Mouse (Mus musculus) midbrain, postnatal 0 days (tissue): ENCODE data around the gene Alkbh7. TPM values are rescaled to one million over a fixed set of nuclear protein-coding genes. Genes with fewer than 3 reads are reported as not detected.

ENCODE experiments used
- ATAC-seq: fragments of 200-750 bp; cut with Nextera tagmentation; 2 replicates; pipeline ENCODE4 v1.8.0; 2017; ENCODE audit warnings: moderate number of reproducible peaks, mild to moderate bottlenecking, moderate TSS enrichment, moderate library complexity; ENCODE audit not compliant: low FRiP score
- DNase-seq: peaks from one replicate; pipeline ENCODE4 v3.0.0-alpha.2; 2015; ENCODE audit warnings: low spot score
- H3K27ac ChIP-seq: fragments of 300-500 bp; sonication (generic); 2 replicates; pipeline ENCODE4 v1.5.1; 2014; ENCODE audit warnings: low read depth, mild to moderate bottlenecking, low read length, mixed read lengths
- H3K27me3 ChIP-seq: fragments of 300-500 bp; sonication (generic); 2 replicates; pipeline ENCODE4 v1.6.1; 2014; ENCODE audit warnings: low read length, control low read depth, mixed read lengths; ENCODE audit not compliant: insufficient read depth
- H3K36me3 ChIP-seq: fragments of 300-500 bp; sonication (generic); 2 replicates; pipeline ENCODE4 v1.6.1; 2014; ENCODE audit warnings: low read length, control low read depth, mixed read lengths; ENCODE audit not compliant: insufficient read depth
- H3K4me1 ChIP-seq: fragments of 300-500 bp; sonication (generic); 2 replicates; pipeline ENCODE4 v1.6.1; 2014; ENCODE audit warnings: mild to moderate bottlenecking, control low read depth, antibody characterized with exemption, low read length, mixed read lengths; ENCODE audit not compliant: insufficient read depth
- H3K4me2 ChIP-seq: fragments of 300-500 bp; sonication (generic); 2 replicates; pipeline ENCODE4 v1.6.1; 2014; ENCODE audit warnings: low read depth, mild to moderate bottlenecking, low read length, mixed read lengths; ENCODE audit not compliant: poor library complexity, severe bottlenecking
- H3K4me3 ChIP-seq: fragments of 300-500 bp; sonication (generic); 2 replicates; pipeline ENCODE4 v1.5.1; 2014; ENCODE audit warnings: low read depth, mild to moderate bottlenecking, low read length, moderate library complexity
- H3K9ac ChIP-seq: fragments of 300-500 bp; sonication (generic); replicated peaks from 2 replicates; pipeline ENCODE4 v1.6.1; 2014; ENCODE audit warnings: mild to moderate bottlenecking, low read length, moderate library complexity, mixed read lengths; ENCODE audit not compliant: poor library complexity, severe bottlenecking
- H3K9me3 ChIP-seq: fragments of 300-500 bp; sonication (generic); 2 replicates; pipeline ENCODE4 v1.6.1; 2016; ENCODE audit warnings: low read length, control low read depth
- CTCF ChIP-seq: IDR thresholded peaks from 2 replicates; pipeline ENCODE4 v1.5.1; 2016; ENCODE audit warnings: antibody characterized with exemption, mild to moderate bottlenecking
- WGBS: fragments of 180-500 bp; shearing (Covaris S2); extraction: QIAGEN DNeasy Blood & Tissue Kit; methylation state at CpG from one replicate; pipeline ENCODE4 v1.1.7; 2014; 5-methylcytosine and 5-hydroxymethylcytosine counted together
- polyA plus RNA-seq: library from polyadenylated mRNA; unstranded; fragments of >200 nt; fragmentation: Nextera tagmentation; extraction: Ambion mirVana; gene quantifications from 2 replicates; pipeline ENCODE4 v1.2.1, GENCODE M21; 2015
- total RNA-seq: library from RNA; depleted of rRNA; stranded (reverse); fragments of >200 nt; gene quantifications from 2 replicates; pipeline ENCODE4 v1.2.3, GENCODE M21; 2014

Alkbh7 gene
- total and polyA plus RNA-seq, 2 experiments from 2014 or later, result 64.8 to 75.5 TPM

- H3K27ac ChIP-seq, result peak overlapping the region; percentile 98
- 67% methylated on average over 13 of the region's 13 CpGs for WGBS
- H3K9me3 ChIP-seq, result no peaks in the 10 kb centered on the region
- H3K9ac ChIP-seq, result peak overlapping the region; percentile 82; the same call in 1 of the 2 replicates
- H3K36me3 ChIP-seq, result peaks cover 12% of the 10 kb centered on the region
- no peak for TF ChIP-seq CTCF
- peak overlapping the region; percentile 91 for H3K4me2 ChIP-seq
- no peaks in the 10 kb centered on the region for H3K27me3 ChIP-seq
- no peak; the same call in 1 of the 2 replicates for ATAC-seq
- peak overlapping the region; percentile 72 for H3K4me3 ChIP-seq
- H3K4me1 ChIP-seq, result peaks cover 4% of the 10 kb centered on the region; the same call in 1 of the 2 replicates
- no peak for DNase-seq
Observed at GRCm38 (mm10) chr17:57012245-57012795, 15.2 kb downstream of the Alkbh7 start.

GRCm38 (mm10) chr17:57019693-57020092 lies 22.6 kb downstream of the Alkbh7 start:
- Histone ChIP-seq H3K27ac (no peak overlapping the region), H3K9ac (no peak overlapping the region), H3K36me3 (peaks cover 34% of the 10 kb centered on the region), H3K9me3 (no peaks in the 10 kb centered on the region), H3K4me1 (no peaks in the 10 kb centered on the region), H3K4me3 (no peak overlapping the region), H3K27me3 (no peaks in the 10 kb centered on the region), H3K4me2 (no peak overlapping the region)
- 94% methylated on average over 2 of the region's 2 CpGs for WGBS
- DNase-seq (no peak), ATAC-seq (no peak)
- TF ChIP-seq CTCF, result no peak

GRCm38 (mm10) chr17:57020960-57021359 lies 23.8 kb downstream of the Alkbh7 start:
- Histone ChIP-seq H3K4me1 (no peaks in the 10 kb centered on the region), H3K4me3 (no peak overlapping the region), H3K9me3 (no peaks in the 10 kb centered on the region), H3K4me2 (no peak overlapping the region), H3K27ac (no peak overlapping the region), H3K9ac (no peak overlapping the region), H3K36me3 (peaks cover 47% of the 10 kb centered on the region), H3K27me3 (no peaks in the 10 kb centered on the region)
- DNase-seq, result no peak
- 90% methylated on average over 5 of the region's 5 CpGs for WGBS
- no peak for ATAC-seq
- no peak for TF ChIP-seq CTCF

DNA sequence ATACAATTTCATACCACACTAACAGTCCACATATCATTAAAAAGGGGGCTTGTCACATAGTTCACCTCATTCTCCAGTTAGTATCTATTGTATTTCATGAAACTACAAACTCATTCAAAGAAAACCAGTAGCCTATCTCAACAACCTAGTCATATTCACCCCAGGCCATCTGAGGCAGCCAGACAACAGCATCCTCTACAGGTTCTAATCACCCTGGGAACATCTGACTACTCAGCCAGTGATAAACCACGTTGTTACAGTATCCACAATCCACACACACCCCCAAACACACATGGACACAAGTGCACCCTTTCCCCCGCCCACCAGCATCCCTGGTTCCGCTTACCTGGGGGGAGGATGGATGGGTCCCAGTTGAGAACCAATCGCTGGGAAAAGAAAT lies 30.3 kb downstream of the Alkbh7 start:
- H3K36me3 ChIP-seq, result peaks cover 51% of the 10 kb centered on the region
- ATAC-seq, result no peak
- no peak for DNase-seq
- H3K4me2 ChIP-seq, result no peak overlapping the region
- peaks cover 14% of the 10 kb centered on the region; the same call in 1 of the 2 replicates for H3K4me1 ChIP-seq
- H3K27ac ChIP-seq, result no peak overlapping the region
- no peak overlapping the region for H3K9ac ChIP-seq
- no peaks in the 10 kb centered on the region for H3K27me3 ChIP-seq
- H3K4me3 ChIP-seq, result no peak overlapping the region
- H3K9me3 ChIP-seq, result no peaks in the 10 kb centered on the region
- 92% methylated on average over 4 of the region's 4 CpGs for WGBS
- no peak for TF ChIP-seq CTCF

DNA sequence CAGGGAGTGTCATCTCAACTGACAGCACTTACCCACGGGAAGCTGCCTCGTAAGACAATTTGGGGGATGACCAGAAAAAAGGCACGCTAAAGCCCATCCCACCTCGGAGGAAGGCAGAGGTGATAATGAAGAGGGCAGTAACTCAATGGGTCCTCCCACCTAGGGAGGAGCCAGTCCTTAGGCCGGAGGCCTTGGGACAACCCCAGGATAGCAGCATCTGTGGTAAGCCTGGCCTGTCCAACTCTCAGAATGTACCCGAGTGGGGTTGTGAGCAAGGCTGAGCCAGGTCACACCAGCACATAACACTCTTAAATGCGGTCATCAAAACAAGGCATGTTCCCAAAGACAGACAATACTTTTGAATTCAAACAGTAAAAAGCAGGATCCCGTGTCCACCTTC lies 32.6 kb downstream of the Alkbh7 start:
- Histone ChIP-seq H3K36me3 (peaks cover 29% of the 10 kb centered on the region), H3K27me3 (no peaks in the 10 kb centered on the region), H3K9ac (0 out of 2 replicates have a peak overlapping the region, but pooled peaks have one; percentile 99), H3K4me1 (peaks cover 15% of the 10 kb centered on the region; the same call in 1 of the 2 replicates), H3K9me3 (no peaks in the 10 kb centered on the region), H3K27ac (no peak overlapping the region), H3K4me2 (peak overlapping the region; percentile 78), H3K4me3 (peak overlapping the region; percentile 87)
- DNase-seq (no peak), ATAC-seq (no peak)
- WGBS, result 53% methylated on average over 8 of the region's 8 CpGs
- no peak for TF ChIP-seq CTCF

DNA sequence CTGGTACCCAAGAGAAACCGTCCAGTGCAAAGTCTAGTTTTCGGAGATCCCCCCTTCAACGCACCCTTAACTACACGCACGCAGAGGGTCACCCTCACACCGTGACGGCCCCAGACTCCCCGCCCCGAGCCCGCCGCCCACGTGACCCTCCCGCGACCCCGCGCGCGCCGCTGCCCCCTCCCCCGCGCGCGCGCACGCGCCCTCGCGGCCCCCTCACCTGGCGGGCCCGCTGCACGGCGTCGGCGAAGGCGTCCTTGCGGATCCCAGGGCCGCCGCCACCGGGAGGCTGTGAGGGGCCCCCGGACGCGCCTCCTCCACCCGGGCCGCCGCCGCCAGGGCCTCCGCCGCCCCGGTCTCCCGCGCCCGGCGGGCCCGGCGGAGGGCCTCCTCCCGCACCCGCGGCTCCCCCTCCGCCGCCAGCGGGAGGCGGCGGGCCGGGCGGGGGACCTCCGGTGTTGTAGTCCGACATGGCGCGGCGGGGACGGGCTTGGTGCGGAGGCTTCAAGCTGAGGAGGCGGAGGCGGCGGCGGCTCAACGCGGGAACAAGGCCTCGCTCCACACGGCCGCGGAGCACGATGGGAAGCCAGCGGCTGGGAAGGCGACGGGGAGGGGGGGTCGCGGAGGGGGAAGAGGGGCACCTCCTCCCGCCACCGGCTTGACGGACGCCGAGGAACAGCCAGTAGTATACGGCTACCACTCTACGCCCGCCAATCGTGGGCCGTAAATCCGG lies 34.0 kb downstream of the Alkbh7 start, which contains the start of gene Khsrp:
Khsrp (minus strand) TSS at position 592 of the 730 bp plus-strand sequence.
- H3K9me3 ChIP-seq, result no peaks in the 10 kb centered on the region
- peaks cover 15% of the 10 kb centered on the region; the same call in 1 of the 2 replicates for H3K4me1 ChIP-seq
- H3K36me3 ChIP-seq, result peaks cover 16% of the 10 kb centered on the region
- DNase-seq (peak; percentile 47), ATAC-seq (no peak)
- TF ChIP-seq CTCF, result no peak
- under 1% methylated on average over 58 of the region's 99 CpGs for WGBS
- no peaks in the 10 kb centered on the region for H3K27me3 ChIP-seq
- peak within 1 kb of the TSS; percentile 99 for H3K9ac ChIP-seq
- peak within 1 kb of the TSS; percentile 96 for H3K27ac ChIP-seq
- peak within 1 kb of the TSS; percentile 78 for H3K4me2 ChIP-seq
- H3K4me3 ChIP-seq, result peak within 1 kb of the TSS; percentile 87
